Mouse (Mus musculus): ENCODE measurements around the gene Oaz2. TPM values are rescaled to one million over a fixed set of nuclear protein-coding genes. Genes with fewer than 3 reads are reported as not detected.

The Oaz2 gene
- polyA plus RNA-seq (2014; fragmentation: Nextera tagmentation; extraction: Ambion mirVana) = 182 and 190 TPM in 2 replicates

- 93% methylated on average over 8 of the region's 8 CpGs for WGBS
- no peak for ATAC-seq (ENCODE audit: insufficient number of reproducible peaks, insufficient read depth, low FRiP score, low read depth)
Measured at GRCm38 (mm10) chr9:65667701-65668100, at the start of gene Oaz2. TSS of gene Oaz2 (plus strand) at chr9:65668001.

GRCm38 (mm10) chr9:65619311-65619710, 48.5 kb upstream of the Oaz2 start:
- H3K27me3 ChIP-seq (ENCODE audit: control insufficient read depth, insufficient read depth, low read length) = no peaks in the 10 kb centered on the region
- no peak for ATAC-seq (ENCODE audit: insufficient number of reproducible peaks, insufficient read depth, low FRiP score, low read depth)
- no peak overlapping the region for H3K9ac ChIP-seq (replicated peaks; ENCODE audit: low read depth, low read length)
- H3K4me1 ChIP-seq (ENCODE audit: control insufficient read depth, insufficient read depth, low read length) = no peaks in the 10 kb centered on the region
- H3K4me3 ChIP-seq (ENCODE audit: low read depth, low read length) = no peak overlapping the region
- H3K27ac ChIP-seq (ENCODE audit: low read length) = no peak overlapping the region
- H3K9me3 ChIP-seq (ENCODE audit: control insufficient read depth, low read depth, low read length) = no peaks in the 10 kb centered on the region
- no peaks in the 10 kb centered on the region for H3K36me3 ChIP-seq (ENCODE audit: control insufficient read depth, insufficient read depth, low read length)
- H3K4me2 ChIP-seq (replicated peaks; ENCODE audit: low read depth, low read length) = no peak overlapping the region
- 60% methylated on average over 3 of the region's 3 CpGs for WGBS

More at GRCm38 (mm10) chr9:65667701-65668100, at the start of gene Oaz2:
- 0 out of 2 replicates have a peak, but pooled peaks cover 1% of the 10 kb centered on the region for H3K4me1 ChIP-seq (ENCODE audit: control insufficient read depth, insufficient read depth, low read length)
- no peaks in the 10 kb centered on the region for H3K9me3 ChIP-seq (ENCODE audit: control insufficient read depth, low read depth, low read length)
- no peaks in the 10 kb centered on the region for H3K36me3 ChIP-seq (ENCODE audit: control insufficient read depth, insufficient read depth, low read length)
- no peaks in the 10 kb centered on the region for H3K27me3 ChIP-seq (ENCODE audit: control insufficient read depth, insufficient read depth, low read length)
- no peak within 1 kb of the TSS for H3K4me2 ChIP-seq (replicated peaks; ENCODE audit: low read depth, low read length)
- H3K27ac ChIP-seq (ENCODE audit: low read length) = no peak within 1 kb of the TSS
- no peak within 1 kb of the TSS for H3K4me3 ChIP-seq (ENCODE audit: low read depth, low read length)
- no peak within 1 kb of the TSS for H3K9ac ChIP-seq (replicated peaks; ENCODE audit: low read depth, low read length)

GRCm38 (mm10) chr9:65621196-65621595, 46.6 kb upstream of the Oaz2 start:
- 92% methylated on average over 4 of the region's 4 CpGs for WGBS
- ATAC-seq (ENCODE audit: insufficient number of reproducible peaks, insufficient read depth, low FRiP score, low read depth) = no peak
- Histone ChIP-seq H3K27me3 (ENCODE audit: control insufficient read depth, insufficient read depth, low read length) (no peaks in the 10 kb centered on the region), H3K4me3 (ENCODE audit: low read depth, low read length) (no peak overlapping the region), H3K9me3 (ENCODE audit: control insufficient read depth, low read depth, low read length) (no peaks in the 10 kb centered on the region), H3K4me1 (ENCODE audit: control insufficient read depth, insufficient read depth, low read length) (no peaks in the 10 kb centered on the region), H3K4me2 (replicated peaks; ENCODE audit: low read depth, low read length) (no peak overlapping the region), H3K27ac (ENCODE audit: low read length) (no peak overlapping the region), H3K9ac (replicated peaks; ENCODE audit: low read depth, low read length) (no peak overlapping the region), H3K36me3 (ENCODE audit: control insufficient read depth, insufficient read depth, low read length) (no peaks in the 10 kb centered on the region)

GRCm38 (mm10) chr9:65621666-65622065, 46.1 kb upstream of the Oaz2 start:
- no peak overlapping the region for H3K4me2 ChIP-seq (replicated peaks; ENCODE audit: low read depth, low read length)
- H3K4me1 ChIP-seq (ENCODE audit: control insufficient read depth, insufficient read depth, low read length) = no peaks in the 10 kb centered on the region
- 82% methylated on average over 2 of the region's 2 CpGs for WGBS
- no peaks in the 10 kb centered on the region for H3K36me3 ChIP-seq (ENCODE audit: control insufficient read depth, insufficient read depth, low read length)
- H3K9ac ChIP-seq (replicated peaks; ENCODE audit: low read depth, low read length) = no peak overlapping the region
- H3K4me3 ChIP-seq (ENCODE audit: low read depth, low read length) = no peak overlapping the region
- no peaks in the 10 kb centered on the region for H3K27me3 ChIP-seq (ENCODE audit: control insufficient read depth, insufficient read depth, low read length)
- no peak overlapping the region for H3K27ac ChIP-seq (ENCODE audit: low read length)
- ATAC-seq (ENCODE audit: insufficient number of reproducible peaks, insufficient read depth, low FRiP score, low read depth) = no peak
- H3K9me3 ChIP-seq (ENCODE audit: control insufficient read depth, low read depth, low read length) = no peaks in the 10 kb centered on the region

GRCm38 (mm10) chr9:65622826-65623225, 45.0 kb upstream of the Oaz2 start:
- 89% methylated on average over 5 of the region's 5 CpGs for WGBS
- no peak overlapping the region for H3K27ac ChIP-seq (ENCODE audit: low read length)

GRCm38 (mm10) chr9:65624266-65624665, 43.5 kb upstream of the Oaz2 start:
- Histone ChIP-seq H3K4me1 (ENCODE audit: control insufficient read depth, insufficient read depth, low read length) (0 out of 2 replicates have a peak, but pooled peaks cover 5% of the 10 kb centered on the region), H3K9ac (replicated peaks; ENCODE audit: low read depth, low read length) (no peak overlapping the region), H3K4me2 (replicated peaks; ENCODE audit: low read depth, low read length) (no peak overlapping the region), H3K9me3 (ENCODE audit: control insufficient read depth, low read depth, low read length) (no peaks in the 10 kb centered on the region), H3K36me3 (ENCODE audit: control insufficient read depth, insufficient read depth, low read length) (no peaks in the 10 kb centered on the region), H3K4me3 (ENCODE audit: low read depth, low read length) (no peak overlapping the region), H3K27me3 (ENCODE audit: control insufficient read depth, insufficient read depth, low read length) (no peaks in the 10 kb centered on the region), H3K27ac (ENCODE audit: low read length) (no peak overlapping the region)
- ATAC-seq (ENCODE audit: insufficient number of reproducible peaks, insufficient read depth, low FRiP score, low read depth) = no peak
- WGBS = 82% methylated on average over 2 of the region's 2 CpGs

More at GRCm38 (mm10) chr9:65622826-65623225, 45.0 kb upstream of the Oaz2 start:
- Histone ChIP-seq H3K4me2 (replicated peaks; ENCODE audit: low read depth, low read length) (no peak overlapping the region), H3K4me3 (ENCODE audit: low read depth, low read length) (no peak overlapping the region), H3K4me1 (ENCODE audit: control insufficient read depth, insufficient read depth, low read length) (no peaks in the 10 kb centered on the region), H3K9ac (replicated peaks; ENCODE audit: low read depth, low read length) (no peak overlapping the region), H3K36me3 (ENCODE audit: control insufficient read depth, insufficient read depth, low read length) (no peaks in the 10 kb centered on the region), H3K9me3 (ENCODE audit: control insufficient read depth, low read depth, low read length) (no peaks in the 10 kb centered on the region), H3K27me3 (ENCODE audit: control insufficient read depth, insufficient read depth, low read length) (no peaks in the 10 kb centered on the region)
- no peak for ATAC-seq (ENCODE audit: insufficient number of reproducible peaks, insufficient read depth, low FRiP score, low read depth)

GRCm38 (mm10) chr9:65629025-65629766, 38.6 kb upstream of the Oaz2 start, which contains the start of gene Rbpms2:
TSS of gene Rbpms2 (plus strand) at chr9:65629648.
- H3K4me3 ChIP-seq (ENCODE audit: low read depth, low read length) = peak within 1 kb of the TSS; percentile 82
- H3K4me1 ChIP-seq (ENCODE audit: control insufficient read depth, insufficient read depth, low read length) = 0 out of 2 replicates have a peak, but pooled peaks cover 8% of the 10 kb centered on the region
- H3K9me3 ChIP-seq (ENCODE audit: control insufficient read depth, low read depth, low read length) = no peaks in the 10 kb centered on the region
- 2% methylated on average over 37 of the region's 40 CpGs for WGBS
- H3K9ac ChIP-seq (replicated peaks; ENCODE audit: low read depth, low read length) = peak within 1 kb of the TSS; percentile 73
- H3K36me3 ChIP-seq (ENCODE audit: control insufficient read depth, insufficient read depth, low read length) = no peaks in the 10 kb centered on the region
- no peak for ATAC-seq (ENCODE audit: insufficient number of reproducible peaks, insufficient read depth, low FRiP score, low read depth)
- peak within 1 kb of the TSS; percentile 72 for H3K27ac ChIP-seq (ENCODE audit: low read length)
- peak within 1 kb of the TSS; percentile 95 for H3K4me2 ChIP-seq (replicated peaks; ENCODE audit: low read depth, low read length)
- H3K27me3 ChIP-seq (ENCODE audit: control insufficient read depth, insufficient read depth, low read length) = 0 out of 2 replicates have a peak, but pooled peaks cover 2% of the 10 kb centered on the region

GRCm38 (mm10) chr9:65629767-65630630, 37.8 kb upstream of the Oaz2 start:
- Histone ChIP-seq H3K36me3 (ENCODE audit: control insufficient read depth, insufficient read depth, low read length) (no peaks in the 10 kb centered on the region), H3K4me3 (ENCODE audit: low read depth, low read length) (peak overlapping the region; percentile 82), H3K4me2 (replicated peaks; ENCODE audit: low read depth, low read length) (peak overlapping the region; percentile 95), H3K27ac (ENCODE audit: low read length) (peak overlapping the region; percentile 72), H3K4me1 (ENCODE audit: control insufficient read depth, insufficient read depth, low read length) (0 out of 2 replicates have a peak, but pooled peaks cover 8% of the 10 kb centered on the region), H3K9ac (replicated peaks; ENCODE audit: low read depth, low read length) (peak overlapping the region; percentile 73), H3K9me3 (ENCODE audit: control insufficient read depth, low read depth, low read length) (no peaks in the 10 kb centered on the region), H3K27me3 (ENCODE audit: control insufficient read depth, insufficient read depth, low read length) (0 out of 2 replicates have a peak, but pooled peaks cover 2% of the 10 kb centered on the region)
- under 1% methylated on average over 55 of the region's 83 CpGs for WGBS
- peak; percentile 90 for ATAC-seq (ENCODE audit: insufficient number of reproducible peaks, insufficient read depth, low FRiP score, low read depth)

Measured in stomach, embryonic 14.5 days (tissue).